Mouse (Mus musculus): ENCODE data around the gene Dhx16. TPM values are rescaled to one million over a fixed set of nuclear protein-coding genes. Genes with fewer than 3 reads are reported as not detected.

Dhx16 gene
- polyA plus RNA-seq, 1 experiment from 2014 or later = 53.0 TPM

DNA sequence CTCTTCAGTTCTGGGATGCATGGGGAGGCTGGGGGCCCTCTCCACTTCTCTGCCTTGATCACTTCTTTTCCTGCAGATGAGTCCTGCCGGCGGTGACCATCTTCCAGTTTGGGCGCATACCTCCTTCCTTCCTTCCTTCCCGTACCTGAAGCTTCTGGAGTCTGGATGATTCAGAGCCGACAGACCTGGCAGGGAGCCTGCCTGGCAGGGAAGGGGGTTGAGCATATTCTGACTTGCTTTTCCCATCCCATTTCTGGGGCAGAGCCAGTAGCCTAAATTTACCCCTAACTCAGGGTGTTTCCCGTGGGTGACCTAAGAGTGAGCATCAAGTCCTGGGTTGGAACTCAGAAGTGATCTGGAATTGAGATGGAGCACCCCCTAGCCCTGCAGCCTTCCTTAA lies 4.9 kb upstream of the Dhx16 start:
- H3K9me3 ChIP-seq = peaks cover 7% of the 10 kb centered on the region; the same call in 1 of the 2 replicates
- H3K27me3 ChIP-seq (ENCODE audit: insufficient read depth, poor library complexity, severe bottlenecking) = no peaks in the 10 kb centered on the region
- H3K4me1 ChIP-seq (replicated peaks) = peaks cover 35% of the 10 kb centered on the region
- H3K27ac ChIP-seq = no peak overlapping the region
- H3K36me3 ChIP-seq = peaks cover 73% of the 10 kb centered on the region
- 94% methylated on average over 6 of the region's 6 CpGs for WGBS
- no peak overlapping the region for H3K4me3 ChIP-seq
- DNase-seq (ENCODE audit: low spot score) = no peak

DNA sequence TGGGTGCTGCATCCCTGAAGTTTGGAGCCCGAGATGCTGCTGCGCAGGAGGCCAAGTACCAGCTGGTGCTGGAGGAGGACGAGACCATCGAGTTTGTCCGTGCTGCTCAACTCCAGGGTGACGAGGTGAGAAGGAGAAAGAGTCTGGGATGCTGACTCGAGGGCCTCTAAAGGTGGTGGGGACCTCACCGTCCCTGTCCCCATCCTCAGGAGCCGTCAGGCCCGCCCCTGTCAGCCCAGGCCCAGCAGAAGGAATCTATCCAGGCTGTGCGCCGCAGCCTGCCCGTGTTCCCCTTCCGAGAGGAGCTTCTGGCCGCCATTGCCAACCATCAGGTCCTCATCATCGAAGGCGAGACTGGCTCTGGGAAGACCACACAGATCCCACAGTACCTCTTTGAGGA lies 3.3 kb downstream of the Dhx16 start:
- Histone ChIP-seq H3K4me1 (replicated peaks) (peaks cover 20% of the 10 kb centered on the region), H3K27ac (no peak overlapping the region), H3K4me3 (no peak overlapping the region), H3K36me3 (peaks cover 72% of the 10 kb centered on the region), H3K9me3 (no peaks in the 10 kb centered on the region), H3K27me3 (ENCODE audit: insufficient read depth, poor library complexity, severe bottlenecking) (no peaks in the 10 kb centered on the region)
- DNase-seq (ENCODE audit: low spot score) = no peak
- 93% methylated on average over 17 of the region's 17 CpGs for WGBS

DNA sequence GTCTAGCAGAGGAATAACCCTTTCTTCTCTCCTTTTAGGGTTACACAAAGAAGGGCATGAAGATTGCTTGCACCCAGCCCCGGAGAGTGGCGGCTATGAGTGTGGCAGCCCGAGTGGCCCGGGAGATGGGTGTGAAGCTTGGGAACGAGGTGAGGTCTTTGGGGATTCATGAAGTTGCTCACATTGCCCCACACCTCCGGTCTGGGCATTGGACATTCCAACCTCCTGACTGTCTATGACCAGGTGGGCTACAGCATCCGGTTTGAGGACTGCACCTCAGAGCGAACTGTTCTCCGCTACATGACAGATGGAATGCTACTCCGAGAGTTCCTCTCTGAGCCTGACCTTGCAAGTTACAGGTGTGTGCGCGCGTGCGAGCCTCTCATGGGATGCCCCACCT lies 4.2 kb downstream of the Dhx16 start:
- no peaks in the 10 kb centered on the region for H3K9me3 ChIP-seq
- DNase-seq (ENCODE audit: low spot score) = no peak
- peaks cover 78% of the 10 kb centered on the region for H3K36me3 ChIP-seq
- 95% methylated on average over 14 of the region's 14 CpGs for WGBS
- peaks cover 20% of the 10 kb centered on the region for H3K4me1 ChIP-seq (replicated peaks)
- H3K27ac ChIP-seq = no peak overlapping the region
- H3K4me3 ChIP-seq = no peak overlapping the region
- no peaks in the 10 kb centered on the region for H3K27me3 ChIP-seq (ENCODE audit: insufficient read depth, poor library complexity, severe bottlenecking)

DNA sequence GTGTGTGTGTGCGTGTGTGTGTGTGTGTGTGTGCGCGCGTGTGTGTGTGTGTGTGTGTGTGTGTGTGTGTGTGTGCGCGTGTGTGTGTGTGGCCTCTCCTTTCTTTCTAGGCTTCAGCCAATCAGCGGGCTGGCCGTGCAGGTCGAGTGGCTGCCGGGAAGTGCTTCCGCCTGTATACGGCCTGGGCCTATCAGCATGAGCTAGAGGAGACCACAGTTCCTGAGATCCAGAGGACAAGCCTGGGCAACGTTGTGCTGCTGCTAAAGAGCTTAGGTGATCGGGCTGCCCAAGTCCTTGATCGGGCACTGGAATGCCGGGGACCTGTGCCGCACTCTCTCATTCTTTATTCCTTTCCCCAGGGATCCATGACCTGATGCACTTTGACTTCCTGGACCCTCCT lies 8.1 kb downstream of the Dhx16 start:
- DNase-seq (ENCODE audit: low spot score) = no peak
- no peak overlapping the region for H3K27ac ChIP-seq
- no peaks in the 10 kb centered on the region for H3K4me1 ChIP-seq (replicated peaks)
- peaks cover 100% of the 10 kb centered on the region for H3K36me3 ChIP-seq
- no peaks in the 10 kb centered on the region for H3K27me3 ChIP-seq (ENCODE audit: insufficient read depth, poor library complexity, severe bottlenecking)
- 93% methylated on average over 13 of the region's 17 CpGs for WGBS
- H3K9me3 ChIP-seq = no peaks in the 10 kb centered on the region
- no peak overlapping the region for H3K4me3 ChIP-seq

DNA sequence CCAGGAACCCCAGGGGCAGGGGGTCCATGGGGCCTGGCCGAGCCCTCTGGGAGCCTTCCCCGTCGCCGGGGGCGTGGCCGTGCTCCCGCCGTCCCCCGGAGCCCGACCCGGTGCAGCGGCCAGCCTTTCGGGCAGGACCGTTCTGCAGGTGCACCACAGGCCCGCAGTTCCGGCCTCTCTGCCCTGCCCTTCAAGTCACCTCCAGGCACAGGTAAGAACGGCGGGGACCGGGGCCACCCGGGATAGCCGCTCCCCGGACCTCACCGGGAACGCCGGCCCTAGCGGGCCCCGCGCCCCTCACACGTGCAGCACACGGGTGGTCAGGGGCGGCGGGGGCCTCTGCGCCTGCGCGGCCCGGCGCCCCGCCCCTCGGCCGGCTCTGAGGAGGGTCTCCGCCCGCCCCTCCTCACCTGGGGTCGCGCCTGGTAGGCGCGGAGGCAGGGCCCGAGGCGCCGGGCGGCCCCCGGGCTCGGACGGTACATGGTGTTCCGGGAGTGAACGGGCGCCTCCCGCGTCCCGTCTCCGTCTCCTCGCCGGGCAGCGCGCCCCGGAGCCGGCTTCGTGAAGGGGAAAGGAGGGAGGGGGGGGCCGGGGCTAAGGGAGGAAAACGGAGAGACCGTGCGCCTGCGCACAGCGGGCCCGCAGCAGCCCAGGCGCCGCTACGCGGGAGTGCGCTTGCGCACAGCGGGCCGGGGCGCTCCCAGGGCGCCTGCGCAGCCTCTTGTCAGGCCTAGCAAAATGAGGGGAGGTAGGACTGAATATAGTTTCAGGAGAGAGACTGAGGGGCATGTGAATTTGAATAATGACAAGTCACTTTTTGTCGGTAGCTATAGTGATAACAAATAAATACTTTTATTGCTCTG lies 17.4 kb downstream of the Dhx16 start, which contains the start of gene 2310061I04Rik:
TSS of gene 2310061I04Rik (minus strand) at position 651 of the 863 bp plus-strand sequence.
- Histone ChIP-seq H3K36me3 (peaks cover 80% of the 10 kb centered on the region), H3K27ac (peak within 1 kb of the TSS; percentile 98), H3K9me3 (no peaks in the 10 kb centered on the region), H3K4me3 (peak within 1 kb of the TSS; percentile 91), H3K27me3 (ENCODE audit: insufficient read depth, poor library complexity, severe bottlenecking) (no peaks in the 10 kb centered on the region), H3K4me1 (replicated peaks) (peaks cover 31% of the 10 kb centered on the region)
- DNase-seq (ENCODE audit: low spot score) = peak; percentile 91
- under 1% methylated on average over 86 of the region's 86 CpGs for WGBS

DNA sequence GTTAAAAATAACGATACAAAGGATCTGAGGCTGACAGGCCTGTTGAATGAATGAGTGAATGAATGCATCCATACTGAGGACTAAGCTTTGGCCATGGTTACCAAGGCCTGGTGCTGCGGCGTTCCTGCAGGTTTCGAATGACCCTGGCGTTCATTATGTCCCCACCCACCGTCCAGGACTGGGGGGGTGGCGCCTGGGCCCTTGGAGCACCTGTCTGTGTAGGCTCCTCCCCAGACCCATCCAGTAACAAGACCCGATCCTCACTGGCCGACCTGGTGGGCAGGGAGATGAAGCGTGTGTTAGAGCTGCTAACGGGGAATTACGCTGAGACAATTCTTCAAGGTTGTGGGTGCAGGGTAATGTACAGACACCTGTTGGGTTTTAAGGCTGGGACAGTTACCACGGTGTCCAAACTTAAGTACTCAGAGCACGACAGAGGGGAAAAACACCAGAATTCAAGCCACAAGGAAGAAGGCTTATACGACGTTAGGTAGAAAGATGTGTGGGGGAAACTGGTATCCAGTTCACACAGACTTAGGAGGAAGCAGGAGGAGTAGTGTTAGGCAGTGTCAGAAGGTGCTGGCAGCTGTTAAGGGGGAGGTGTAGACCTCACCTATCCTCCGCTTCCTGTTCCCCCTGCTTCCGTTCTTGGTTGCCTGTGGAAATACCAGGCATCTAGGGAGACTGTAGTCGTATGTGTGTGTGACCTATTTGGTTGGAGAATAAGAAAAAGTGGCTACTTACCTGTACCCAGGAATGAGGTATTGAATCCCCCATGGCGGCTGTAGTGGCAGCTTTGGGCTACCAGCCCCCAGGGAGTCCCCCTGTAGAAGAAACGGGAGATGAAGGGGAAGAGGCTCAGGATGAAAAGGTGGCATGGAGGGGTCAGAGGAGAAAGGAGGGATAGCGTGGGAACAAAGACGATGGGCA lies 18.3 kb downstream of the Dhx16 start:
- Histone ChIP-seq H3K27ac (peak overlapping the region; percentile 98), H3K9me3 (no peaks in the 10 kb centered on the region), H3K4me3 (peak overlapping the region; percentile 91), H3K36me3 (peaks cover 80% of the 10 kb centered on the region), H3K27me3 (ENCODE audit: insufficient read depth, poor library complexity, severe bottlenecking) (no peaks in the 10 kb centered on the region), H3K4me1 (replicated peaks) (peaks cover 31% of the 10 kb centered on the region)
- WGBS = 45% methylated on average over 23 of the region's 23 CpGs
- no peak for DNase-seq (ENCODE audit: low spot score)

DNA sequence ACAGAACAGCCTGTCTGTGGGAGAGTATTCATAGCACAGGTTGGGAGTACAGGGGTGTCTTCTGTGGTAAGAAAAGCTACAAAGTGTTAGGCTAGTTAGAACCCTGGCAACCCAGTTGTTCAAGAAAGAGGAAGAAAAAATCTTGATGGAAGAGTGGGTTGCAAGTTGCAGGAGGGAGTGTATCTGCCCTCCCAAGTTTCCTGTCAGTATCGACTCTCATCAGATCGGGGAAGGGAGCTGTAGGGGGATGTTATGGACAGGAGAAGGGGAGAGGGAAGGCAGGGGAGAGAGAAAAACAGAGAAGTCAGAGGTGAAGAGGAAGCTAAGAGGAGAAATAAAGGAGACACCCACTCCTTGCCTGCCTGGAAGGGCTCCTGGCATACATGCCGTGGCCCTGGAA lies 21.0 kb downstream of the Dhx16 start:
- 94% methylated on average over 3 of the region's 3 CpGs for WGBS
- peaks cover 82% of the 10 kb centered on the region for H3K36me3 ChIP-seq
- H3K4me3 ChIP-seq = no peak overlapping the region
- no peaks in the 10 kb centered on the region for H3K27me3 ChIP-seq (ENCODE audit: insufficient read depth, poor library complexity, severe bottlenecking)
- no peak for DNase-seq (ENCODE audit: low spot score)
- H3K27ac ChIP-seq = no peak overlapping the region
- H3K9me3 ChIP-seq = no peaks in the 10 kb centered on the region
- peaks cover 27% of the 10 kb centered on the region for H3K4me1 ChIP-seq (replicated peaks)

DNA sequence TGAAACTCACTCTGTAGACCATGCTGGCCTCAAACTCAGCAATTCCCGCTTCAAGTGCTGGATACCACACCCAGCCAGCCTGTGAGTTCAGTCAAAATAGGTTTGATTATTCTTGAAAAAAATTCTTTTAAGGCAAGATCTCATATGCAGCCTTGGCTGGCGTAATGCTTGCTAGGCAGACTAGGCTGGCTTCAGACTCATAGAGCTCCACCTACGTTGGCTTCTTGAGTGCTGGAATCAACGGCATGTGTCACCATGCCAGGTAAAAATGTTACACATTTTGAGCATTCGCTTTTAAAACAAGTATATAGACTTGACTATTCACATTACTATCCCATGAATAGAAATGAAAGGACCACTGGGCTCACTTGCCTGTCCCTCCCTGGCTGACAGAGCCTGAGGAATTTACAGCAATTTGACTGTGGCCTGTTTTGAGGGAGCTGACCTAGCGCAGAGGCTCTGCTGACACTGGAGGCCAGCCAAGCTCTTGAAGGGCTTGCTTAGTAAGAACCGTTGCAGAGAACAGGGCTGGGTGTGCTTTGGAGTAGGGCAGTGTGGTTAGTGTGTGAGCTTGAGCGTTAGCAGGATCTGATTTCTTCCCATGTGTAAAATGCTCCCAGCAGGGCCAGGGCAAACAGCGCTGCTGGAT lies 23.8 kb downstream of the Dhx16 start:
- Histone ChIP-seq H3K9me3 (no peaks in the 10 kb centered on the region), H3K36me3 (peaks cover 100% of the 10 kb centered on the region), H3K27ac (no peak overlapping the region), H3K27me3 (ENCODE audit: insufficient read depth, poor library complexity, severe bottlenecking) (no peaks in the 10 kb centered on the region), H3K4me3 (no peak overlapping the region), H3K4me1 (replicated peaks) (peaks cover 6% of the 10 kb centered on the region)
- 92% methylated on average over 9 of the region's 9 CpGs for WGBS
- no peak for DNase-seq (ENCODE audit: low spot score)

DNA sequence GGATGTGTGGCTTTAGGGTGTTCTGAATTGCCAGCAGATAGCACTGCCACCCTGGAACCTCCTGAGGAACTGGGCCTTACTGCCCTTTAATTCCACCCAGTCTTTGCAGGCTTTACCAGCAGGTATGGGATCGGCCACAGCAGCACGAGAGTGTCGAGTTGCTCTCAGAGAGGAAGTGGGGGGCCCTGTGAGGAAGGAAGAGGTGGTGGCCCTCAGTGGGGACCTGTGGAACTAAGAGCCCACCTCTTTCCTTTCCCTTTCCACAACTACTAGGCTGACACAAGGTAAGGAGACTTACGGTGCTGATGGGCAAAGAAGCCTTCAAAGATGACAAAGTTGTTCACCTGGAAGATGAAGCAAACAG lies 24.4 kb downstream of the Dhx16 start:
- Histone ChIP-seq H3K9me3 (no peaks in the 10 kb centered on the region), H3K27me3 (ENCODE audit: insufficient read depth, poor library complexity, severe bottlenecking) (no peaks in the 10 kb centered on the region), H3K4me3 (no peak overlapping the region), H3K27ac (no peak overlapping the region), H3K4me1 (replicated peaks) (peaks cover 11% of the 10 kb centered on the region), H3K36me3 (peaks cover 99% of the 10 kb centered on the region)
- WGBS = 88% methylated on average over 4 of the region's 4 CpGs
- no peak for DNase-seq (ENCODE audit: low spot score)

DNA sequence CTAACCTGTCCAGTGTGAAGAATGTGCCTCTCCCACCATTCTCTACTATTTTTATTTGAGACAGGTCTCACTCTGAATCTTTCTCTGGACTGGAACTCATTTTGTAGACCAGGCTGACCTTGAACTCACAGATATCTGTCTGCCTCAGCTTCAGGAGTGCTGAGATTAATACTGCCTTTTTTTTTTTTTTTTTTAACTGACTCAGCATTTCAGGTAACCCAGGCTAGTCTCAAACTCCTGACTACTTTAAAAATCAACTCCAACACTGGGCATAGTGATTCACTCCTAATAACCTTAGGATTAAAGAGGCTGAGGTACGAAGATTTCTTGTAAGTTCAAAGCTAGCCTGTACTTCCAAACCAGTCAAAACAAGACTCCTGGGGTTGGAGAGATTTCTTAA lies 26.0 kb downstream of the Dhx16 start:
- DNase-seq (ENCODE audit: low spot score) = no peak
- no peaks in the 10 kb centered on the region for H3K9me3 ChIP-seq
- no peak overlapping the region for H3K27ac ChIP-seq
- no peaks in the 10 kb centered on the region for H3K27me3 ChIP-seq (ENCODE audit: insufficient read depth, poor library complexity, severe bottlenecking)
- 95% methylated on average over 1 of the region's 1 CpGs for WGBS
- H3K4me1 ChIP-seq (replicated peaks) = peaks cover 21% of the 10 kb centered on the region
- H3K4me3 ChIP-seq = no peak overlapping the region
- peaks cover 83% of the 10 kb centered on the region for H3K36me3 ChIP-seq

DNA sequence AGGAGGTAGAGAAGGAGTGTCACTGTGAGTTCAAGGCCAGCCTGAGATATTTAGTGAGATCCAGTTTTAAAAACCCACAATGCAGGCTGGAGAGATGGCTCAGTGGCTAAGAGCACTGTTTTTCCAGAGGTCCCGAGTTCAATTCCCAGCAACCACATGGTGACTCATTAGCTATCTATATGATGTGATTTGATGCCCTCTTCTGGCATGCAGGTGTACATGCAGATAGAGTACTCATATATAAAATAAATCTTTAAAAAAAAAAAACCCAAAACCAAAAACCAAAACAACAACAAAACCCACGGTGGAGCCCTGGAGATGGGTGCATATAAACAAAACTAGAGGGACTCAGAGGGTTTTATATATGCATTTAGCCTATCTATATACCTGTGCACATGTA lies 28.0 kb downstream of the Dhx16 start:
- Histone ChIP-seq H3K9me3 (no peaks in the 10 kb centered on the region), H3K4me1 (replicated peaks) (peaks cover 21% of the 10 kb centered on the region), H3K27ac (no peak overlapping the region), H3K27me3 (ENCODE audit: insufficient read depth, poor library complexity, severe bottlenecking) (no peaks in the 10 kb centered on the region), H3K4me3 (no peak overlapping the region), H3K36me3 (peaks cover 83% of the 10 kb centered on the region)
- no peak for DNase-seq (ENCODE audit: low spot score)
- WGBS = 89% methylated on average over 2 of the region's 2 CpGs

DNA sequence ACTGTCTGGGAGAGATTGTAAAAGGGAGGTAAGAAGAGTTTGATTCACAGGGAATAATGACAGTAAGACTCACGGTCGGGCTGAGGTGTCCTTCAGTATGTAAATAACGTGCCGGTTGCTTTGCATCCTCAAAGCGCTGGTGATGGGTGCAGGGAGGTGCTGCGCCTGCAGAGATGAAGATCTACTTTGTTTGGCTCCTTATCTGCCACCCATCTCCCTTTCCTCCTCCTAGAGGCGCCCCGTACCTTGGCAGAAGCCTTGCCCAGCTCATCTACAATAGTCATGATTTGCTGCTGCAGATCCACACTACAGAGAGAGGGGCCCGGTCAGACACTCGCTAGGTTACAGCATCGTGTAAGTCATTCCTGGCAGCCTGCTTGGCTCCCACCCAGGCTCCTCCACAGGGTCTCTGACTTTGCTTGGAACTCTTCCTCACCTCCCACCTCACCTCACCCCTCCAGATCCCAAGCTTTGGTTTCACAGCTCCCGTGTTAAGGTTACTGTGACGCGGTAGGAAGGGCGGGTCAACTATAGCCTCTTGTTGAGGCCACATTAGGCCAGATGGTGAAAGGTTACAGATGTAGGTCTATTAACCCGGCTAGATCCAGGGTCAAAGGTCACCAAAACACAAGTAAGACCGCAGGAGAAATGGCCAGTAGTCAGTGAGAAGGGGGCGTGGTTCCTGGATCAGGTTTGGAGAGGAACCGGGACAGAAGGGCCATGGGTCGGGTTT lies 29.7 kb downstream of the Dhx16 start:
- H3K4me3 ChIP-seq = peak overlapping the region; percentile 74
- peak overlapping the region; percentile 92 for H3K27ac ChIP-seq
- no peaks in the 10 kb centered on the region for H3K27me3 ChIP-seq (ENCODE audit: insufficient read depth, poor library complexity, severe bottlenecking)
- no peak for DNase-seq (ENCODE audit: low spot score)
- peaks cover 21% of the 10 kb centered on the region for H3K4me1 ChIP-seq (replicated peaks)
- WGBS = 24% methylated on average over 20 of the region's 20 CpGs
- peaks cover 82% of the 10 kb centered on the region for H3K36me3 ChIP-seq
- no peaks in the 10 kb centered on the region for H3K9me3 ChIP-seq

All from hindbrain, embryonic 10.5 days (tissue).